Mouse (Mus musculus): ENCODE data around the gene Atxn2.

DNA sequence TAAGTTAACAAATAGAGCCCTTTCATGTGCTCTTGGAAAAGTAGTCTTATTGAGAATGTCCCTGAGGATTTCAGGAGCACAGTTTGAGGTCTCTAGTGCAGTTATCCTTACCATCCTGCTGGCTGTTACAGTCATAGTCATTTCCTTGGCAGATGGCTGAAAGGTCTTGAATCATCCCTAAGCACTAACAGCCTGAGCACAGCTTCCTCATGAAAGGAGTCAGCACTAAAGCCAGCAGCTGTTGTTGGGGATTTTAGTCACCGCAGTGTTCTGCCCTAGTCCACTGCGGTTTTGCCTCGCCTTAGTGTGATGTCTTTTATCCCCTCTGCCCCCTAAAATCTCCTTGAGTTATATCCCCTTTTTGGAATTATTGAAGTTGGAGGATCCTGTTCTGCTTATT, 96.0 kb downstream of the Atxn2 start:
- TF ChIP-seq CTCF (IDR thresholded peaks at IDR 0.05; ENCODE audit: extremely low read depth, insufficient read depth, insufficient read length, insufficient replicate concordance): no peak
- TF ChIP-seq POLR2A (IDR thresholded peaks at IDR 0.05; ENCODE audit: low read depth, low read length): no peak
